Mouse (Mus musculus) MEL (cell line): ENCODE results near the gene Scd4. TPM values are rescaled to one million over a fixed set of nuclear protein-coding genes. Genes with fewer than 3 reads are reported as not detected.

Source experiments
- DNase-seq: peaks from one replicate; pipeline ENCODE4 v3.0.0; 2011; ENCODE audit warnings: low read depth, low spot score
- H3K27ac ChIP-seq: 2 replicates; pipeline ENCODE4 v1.5.1; 2012; ENCODE audit warnings: low read depth, mild to moderate bottlenecking, control low read depth, low read length, moderate library complexity; ENCODE audit not compliant: control insufficient read depth
- H3K27me3 ChIP-seq, 2 experiments: fragments of 150-350 bp in 1 of 2; sonication (generic) in 1 of 2; 2 replicates each; pipeline ENCODE4 v1.6.1; 2012; ENCODE audit warnings: low read length in 2 of 2, mild to moderate bottlenecking in 2 of 2, improper control_type of control experiment in 1 of 2, moderate library complexity in 1 of 2; ENCODE audit not compliant: insufficient read depth in 2 of 2, control insufficient read depth in 1 of 2
- H3K36me3 ChIP-seq, 2 experiments: 2 replicates each; pipeline ENCODE4 v1.6.1; 2012 to 2014; ENCODE audit warnings: low read length in 2 of 2, improper control_type of control experiment in 1 of 2, inconsistent platforms in 1 of 2, mild to moderate bottlenecking in 1 of 2; ENCODE audit not compliant: insufficient read depth in 2 of 2, control insufficient read depth in 1 of 2
- H3K4me1 ChIP-seq, 2 experiments: fragments of 150-350 bp in 1 of 2; sonication (generic) in 1 of 2; 2 replicates each; pipeline ENCODE4 v1.6.1; 2012; ENCODE audit warnings: low read length in 2 of 2, improper control_type of control experiment in 1 of 2, mild to moderate bottlenecking in 1 of 2; ENCODE audit not compliant: insufficient read depth in 2 of 2, control insufficient read depth in 1 of 2
- H3K4me3 ChIP-seq, 2 experiments: fragments of 150-350 bp in 1 of 2; sonication (generic) in 1 of 2; 2 replicates each; pipeline ENCODE4 v1.5.1; 2012; ENCODE audit warnings: low read depth in 2 of 2, low read length in 2 of 2, mild to moderate bottlenecking in 2 of 2, moderate library complexity in 2 of 2, control low read depth in 1 of 2, improper control_type of control experiment in 1 of 2; ENCODE audit not compliant: control insufficient read depth in 1 of 2, insufficient read depth in 1 of 2
- H3K79me2 ChIP-seq: 2 replicates; pipeline ENCODE4 v1.6.1; 2012; ENCODE audit warnings: mild to moderate bottlenecking, low read length, moderate library complexity; ENCODE audit not compliant: control insufficient read depth, poor library complexity, insufficient read depth
- H3K9ac ChIP-seq: 2 replicates; pipeline ENCODE4 v1.6.1; 2012; ENCODE audit warnings: low read depth, mild to moderate bottlenecking, control low read depth, low read length, moderate library complexity; ENCODE audit not compliant: control insufficient read depth, poor library complexity, severe bottlenecking
- H3K9me3 ChIP-seq: fragments of 150-350 bp; sonication (generic); replicated peaks from 2 replicates; pipeline ENCODE4 v1.6.1; 2012; ENCODE audit warnings: mild to moderate bottlenecking, low read length, improper control_type of control experiment, moderate library complexity; ENCODE audit not compliant: insufficient read depth
- CHD1 ChIP-seq: IDR thresholded peaks from 2 replicates; pipeline ENCODE4 v1.6.1; 2012; ENCODE audit warnings: low read depth, mild to moderate bottlenecking, inconsistent platforms, low read length, improper control_type of control experiment
- E2F4 ChIP-seq: IDR thresholded peaks from 2 replicates; pipeline ENCODE4 v1.6.1; 2011; ENCODE audit warnings: low read depth, low read length, improper control_type of control experiment, borderline replicate concordance
- ELF1 ChIP-seq: IDR thresholded peaks from 2 replicates; pipeline ENCODE4 v1.6.1; 2014; ENCODE audit warnings: low read depth, mild to moderate bottlenecking, inconsistent platforms, low read length, improper control_type of control experiment, moderate library complexity
- ETS1 ChIP-seq: IDR thresholded peaks from 2 replicates; pipeline ENCODE4 v1.6.1; 2012; ENCODE audit warnings: low read depth, mild to moderate bottlenecking, inconsistent platforms, low read length, improper control_type of control experiment, moderate library complexity
- MAFK ChIP-seq: IDR thresholded peaks from 2 replicates; pipeline ENCODE4 v1.6.1; 2011; ENCODE audit warnings: low read depth, mild to moderate bottlenecking, low read length, improper control_type of control experiment, borderline replicate concordance
- MAX ChIP-seq: IDR thresholded peaks from 2 replicates; pipeline ENCODE4 v1.6.1; 2011; ENCODE audit warnings: low read length, improper control_type of control experiment
- POLR2A ChIP-seq, 2 experiments: IDR thresholded peaks; 2 replicates each; pipeline ENCODE4 v1.6.1; 2011 to 2012; ENCODE audit warnings: low read length in 2 of 2, mild to moderate bottlenecking in 2 of 2, control low read depth in 1 of 2, improper control_type of control experiment in 1 of 2, low read depth in 1 of 2, moderate library complexity in 1 of 2; ENCODE audit not compliant: control insufficient read depth in 1 of 2, insufficient read depth in 1 of 2, poor library complexity in 1 of 2
- TCF12 ChIP-seq: IDR thresholded peaks from 2 replicates; pipeline ENCODE4 v1.6.1; 2014; ENCODE audit warnings: low read depth, mild to moderate bottlenecking, inconsistent platforms, low read length, improper control_type of control experiment, moderate library complexity
- USF2 ChIP-seq, 2 experiments: IDR thresholded peaks; 2 replicates each; pipeline ENCODE4 v1.6.1; 2011 to 2012; ENCODE audit warnings: improper control_type of control experiment in 2 of 2, low read length in 2 of 2, borderline replicate concordance in 1 of 2, inconsistent platforms in 1 of 2, low read depth in 1 of 2, mild to moderate bottlenecking in 1 of 2; ENCODE audit not compliant: insufficient read depth in 1 of 2
- ZMIZ1 ChIP-seq: IDR thresholded peaks from 2 replicates; pipeline ENCODE4 v1.6.1; 2012; ENCODE audit warnings: low read depth, mild to moderate bottlenecking, inconsistent platforms, low read length, improper control_type of control experiment, moderate library complexity
- polyA plus RNA-seq, 2 experiments: library from polyadenylated mRNA; stranded (reverse) in 1 of 2; unstranded in 1 of 2; fragments of >175 nt in 1 of 2; fragments of >200 nt in 1 of 2; gene quantifications; 2 replicates each; pipeline versions ENCODE4 v1.2.1 to v1.2.4; 2012; ENCODE audit warnings: low replicate concordance in 2 of 2, low read depth in 1 of 2; ENCODE audit not compliant: insufficient read length in 2 of 2, insufficient read depth in 1 of 2, missing spikeins in 1 of 2
- total RNA-seq: library from RNA; depleted of rRNA; stranded (reverse); fragments of 300-350 nt; gene quantifications from 2 replicates; pipeline ENCODE4 v1.2.3, GENCODE M21; 2012

Scd4 gene
- total and polyA plus RNA-seq, 3 experiments: 0.31 to 0.36 TPM; not detected in 1

DNA sequence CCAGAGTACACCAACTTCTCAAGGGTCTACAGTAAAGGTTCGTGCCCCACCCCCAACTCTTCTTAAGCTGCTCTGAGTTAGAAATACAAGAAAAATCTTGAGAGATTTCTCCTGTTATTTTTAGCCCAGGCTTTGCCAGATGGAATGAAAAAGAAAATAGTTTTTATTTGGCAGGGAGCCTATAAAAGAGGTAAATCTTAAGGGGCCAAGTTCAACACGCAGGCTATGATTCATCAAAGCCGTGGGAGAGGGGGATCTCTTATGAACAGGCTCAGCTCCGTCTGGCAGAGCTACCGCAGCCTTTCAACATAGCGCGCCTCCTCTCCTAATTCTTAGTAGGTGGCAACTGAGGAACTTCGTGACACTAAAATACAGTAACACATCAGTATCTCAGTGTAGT, 29.4 kb upstream of the Scd4 start:
- no peaks in the 10 kb centered on the region for H3K27me3 ChIP-seq
- peak; percentile 37 for DNase-seq
- peaks cover 13% of the 10 kb centered on the region for H3K79me2 ChIP-seq
- H3K9ac ChIP-seq: no peak overlapping the region
- TF ChIP-seq MAFK: no peak
- TF ChIP-seq ELF1: no peak
- 0 out of 2 replicates have a peak, but pooled peaks have one; percentile 60 for TF ChIP-seq CHD1
- no peak for TF ChIP-seq USF2 (IDR thresholded peaks at IDR 0.05; ENCODE audit: borderline replicate concordance in 1 of 2, insufficient read depth in 1 of 2, low read depth in 1 of 2, low read length in 2 of 2)
- TF ChIP-seq POLR2A (IDR thresholded peaks at IDR 0.05; ENCODE audit: control insufficient read depth in 1 of 2, insufficient read depth in 1 of 2, low read depth in 1 of 2, low read length in 2 of 2, poor library complexity in 1 of 2): peak in 1 of 2 experiments; percentile 6; a peak in 1 of 4 replicates
- peaks cover 29 to 61% of the 10 kb centered on the region in 2 experiments for H3K36me3 ChIP-seq
- no peak overlapping the region for H3K4me3 ChIP-seq
- no peak overlapping the region for H3K27ac ChIP-seq
- H3K9me3 ChIP-seq: no peaks in the 10 kb centered on the region
- H3K4me1 ChIP-seq: peaks cover 4 to 34% of the 10 kb centered on the region in 2 experiments

GRCm38 (mm10) chr19:44304419-44304818, 28.5 kb upstream of the Scd4 start:
- no peak for TF ChIP-seq ETS1
- 0 out of 4 replicates have a peak, but pooled peaks of 1 of the 2 experiments have one; percentile 19 for TF ChIP-seq POLR2A (IDR thresholded peaks at IDR 0.05; ENCODE audit: control insufficient read depth in 1 of 2, insufficient read depth in 1 of 2, low read depth in 1 of 2, low read length in 2 of 2, poor library complexity in 1 of 2)
- no peak for TF ChIP-seq TCF12
- no peak for TF ChIP-seq E2F4
- no peak for TF ChIP-seq MAX
- Histone ChIP-seq H3K9me3 (no peaks in the 10 kb centered on the region), H3K4me3 (no peak overlapping the region), H3K79me2 (peaks cover 5% of the 10 kb centered on the region; the same call in 1 of the 2 replicates), H3K36me3 (peaks cover 21 to 55% of the 10 kb centered on the region in 2 experiments), H3K27ac (no peak overlapping the region), H3K27me3 (no peaks in the 10 kb centered on the region), H3K9ac (no peak overlapping the region), H3K4me1 (peaks cover 4 to 25% of the 10 kb centered on the region in 2 experiments)
- DNase-seq: no peak

DNA sequence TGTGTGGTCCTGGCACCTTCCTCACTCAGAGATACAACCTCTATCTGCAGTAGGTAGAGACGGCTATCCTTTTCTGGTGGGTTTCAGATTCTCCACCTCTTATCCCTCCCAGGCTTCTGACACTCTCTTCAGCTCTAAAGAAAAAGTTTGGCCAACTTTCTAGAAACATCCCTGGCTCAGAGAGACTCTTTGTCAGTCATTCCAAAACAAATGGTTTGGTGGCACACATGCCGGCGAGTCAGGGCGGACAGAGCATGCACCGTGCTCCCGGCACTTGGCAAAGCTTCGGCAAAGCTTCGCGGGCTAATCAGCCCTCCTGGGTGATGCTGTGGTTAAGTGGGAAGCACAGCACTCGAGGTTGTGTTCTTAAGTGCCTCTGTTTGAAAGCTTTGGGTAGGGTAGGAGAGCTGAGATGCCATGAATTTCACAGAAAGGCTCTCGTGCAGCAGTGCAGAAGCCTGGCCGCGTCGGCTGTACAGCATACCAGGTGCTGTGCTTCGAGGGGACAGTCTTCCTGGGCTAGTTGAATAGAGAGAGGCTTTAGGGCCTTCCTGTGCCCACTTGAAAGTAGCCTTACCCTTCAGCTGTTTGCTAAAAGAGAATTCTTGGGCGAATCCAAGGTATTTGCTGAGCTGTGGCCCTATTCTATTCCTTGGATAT, 27.9 kb upstream of the Scd4 start:
- no peaks in the 10 kb centered on the region for H3K9me3 ChIP-seq
- H3K4me1 ChIP-seq: peaks cover 4 to 20% of the 10 kb centered on the region in 2 experiments
- peak; percentile 43 for DNase-seq
- no peak overlapping the region for H3K4me3 ChIP-seq
- H3K27me3 ChIP-seq: no peaks in the 10 kb centered on the region
- H3K79me2 ChIP-seq: peaks cover 5% of the 10 kb centered on the region; the same call in 1 of the 2 replicates
- TF ChIP-seq ZMIZ1 (peak; percentile 67; the same call in 1 of the 2 replicates), ELF1 (no peak)
- no peak overlapping the region for H3K27ac ChIP-seq
- H3K9ac ChIP-seq: no peak overlapping the region
- H3K36me3 ChIP-seq: peaks cover 17 to 53% of the 10 kb centered on the region in 2 experiments
